ENCODE assay signal across 20 mouse cellular contexts in genomic region chr1:21714816-21715215, GRCm38 (mm10).
DNase-seq lines count a peak whose midpoint lies in the region; ATAC-seq and TF ChIP-seq lines count a peak whose summit lies in the region.
"Had no signal": no experiment of that assay in that cellular context is flagged by ENCODE, and none has a peak within 500 bp of the region (broad histone marks: within the 10 kb centered on the region; RNA-seq: fewer than 3 reads in every experiment).

No protein-coding gene starts in this region.

- no peak overlapping the region for H3K4me3 ChIP-seq in liver, embryonic 14.5 days (ENCODE audit: insufficient read depth in 1 of 2, low read depth in 2 of 2, low read length in 2 of 2)
- no peak overlapping the region for H3K4me3 ChIP-seq in liver, embryonic 11.5 days (ENCODE audit: low read depth, low read length)
- no peak overlapping the region for H3K4me3 ChIP-seq in MEL (ENCODE audit: control insufficient read depth in 1 of 2, insufficient read depth in 1 of 2, low read depth in 2 of 2, low read length in 2 of 2)
- H3K4me3 ChIP-seq: erythroblast, embryonic 14.5 days; forebrain, embryonic 13.5 days; hindbrain, embryonic 12.5 days; left cerebral cortex, adult 2 months; limb, embryonic 10.5 days; liver, embryonic 12.5 days; lung, embryonic 15.5 days; midbrain, embryonic 13.5 days had no signal

- no peaks in the 10 kb centered on the region for H3K36me3 ChIP-seq in liver, embryonic 14.5 days (replicated peaks; ENCODE audit: control insufficient read depth, insufficient read depth, low read depth)
- H3K36me3 ChIP-seq in liver, embryonic 11.5 days (ENCODE audit: control insufficient read depth, insufficient read depth, low read length) = no peaks in the 10 kb centered on the region
- H3K36me3 ChIP-seq in MEL (ENCODE audit: control insufficient read depth in 1 of 2, insufficient read depth in 2 of 2, low read length in 2 of 2) = no peaks in the 10 kb centered on the region
- no peaks in the 10 kb centered on the region for H3K36me3 ChIP-seq in splenic B cell, adult 2 months (ENCODE audit: control insufficient read depth, insufficient read depth, low read length, poor library complexity, severe bottlenecking)
- H3K36me3 ChIP-seq: hindbrain, embryonic 12.5 days; limb, embryonic 10.5 days; liver, embryonic 12.5 days; lung, embryonic 15.5 days; midbrain, embryonic 13.5 days had no signal

- H3K4me1 ChIP-seq in liver, embryonic 14.5 days (replicated peaks; ENCODE audit: control insufficient read depth in 2 of 2, insufficient read depth in 2 of 2, low read length in 1 of 2) = no peaks in the 10 kb centered on the region
- no peaks in the 10 kb centered on the region for H3K4me1 ChIP-seq in liver, embryonic 11.5 days (replicated peaks; ENCODE audit: control insufficient read depth, insufficient read depth, low read length)
- H3K4me1 ChIP-seq in MEL (ENCODE audit: control insufficient read depth in 1 of 2, insufficient read depth in 2 of 2, low read length in 2 of 2) = no peaks in the 10 kb centered on the region
- H3K4me1 ChIP-seq: forebrain, embryonic 13.5 days; hindbrain, embryonic 12.5 days; limb, embryonic 10.5 days; liver, embryonic 12.5 days; lung, embryonic 15.5 days; midbrain, embryonic 13.5 days had no signal

- no peaks in the 10 kb centered on the region for H3K79me2 ChIP-seq in MEL (ENCODE audit: control insufficient read depth, insufficient read depth, low read length, poor library complexity)

- no peak for TF ChIP-seq RAD21 in MEL (IDR thresholded peaks at IDR 0.05; ENCODE audit: low read depth, low read length)

- H3K27me3 ChIP-seq in liver, embryonic 14.5 days (ENCODE audit: control insufficient read depth, insufficient read depth, low read length) = no peaks in the 10 kb centered on the region
- no peaks in the 10 kb centered on the region for H3K27me3 ChIP-seq in liver, embryonic 11.5 days (replicated peaks; ENCODE audit: control insufficient read depth, insufficient read depth, low read length)
- no peaks in the 10 kb centered on the region for H3K27me3 ChIP-seq in MEL (ENCODE audit: control insufficient read depth in 1 of 2, insufficient read depth in 2 of 2, low read length in 2 of 2)
- no peaks in the 10 kb centered on the region for H3K27me3 ChIP-seq in splenic B cell, adult 2 months (ENCODE audit: control insufficient read depth, insufficient read depth, low read length, poor library complexity, severe bottlenecking)
- H3K27me3 ChIP-seq: forebrain, embryonic 13.5 days; hindbrain, embryonic 12.5 days; liver, embryonic 12.5 days; lung, embryonic 15.5 days; midbrain, embryonic 13.5 days had no signal

- H3K27ac ChIP-seq in liver, embryonic 14.5 days = no peak overlapping the region
- no peak overlapping the region for H3K27ac ChIP-seq in liver, embryonic 11.5 days (ENCODE audit: low read depth, low read length)
- no peak overlapping the region for H3K27ac ChIP-seq in MEL (ENCODE audit: control insufficient read depth, low read depth, low read length)
- H3K27ac ChIP-seq: forebrain, embryonic 13.5 days; hindbrain, embryonic 12.5 days; left cerebral cortex, adult 2 months; limb, embryonic 10.5 days; liver, embryonic 12.5 days; lung, embryonic 15.5 days; midbrain, embryonic 13.5 days had no signal

- H3K4me2 ChIP-seq in liver, embryonic 14.5 days (ENCODE audit: low read depth) = no peak overlapping the region
- H3K4me2 ChIP-seq in liver, embryonic 11.5 days = no peak overlapping the region
- H3K4me2 ChIP-seq: forebrain, embryonic 13.5 days; hindbrain, embryonic 12.5 days; liver, embryonic 12.5 days; lung, embryonic 15.5 days; midbrain, embryonic 13.5 days had no signal

- no peaks in the 10 kb centered on the region for H3K9me3 ChIP-seq in liver, embryonic 14.5 days (ENCODE audit: control insufficient read depth, low read length)
- no peaks in the 10 kb centered on the region for H3K9me3 ChIP-seq in liver, embryonic 11.5 days (ENCODE audit: control insufficient read depth, low read length)
- no peaks in the 10 kb centered on the region for H3K9me3 ChIP-seq in MEL (replicated peaks; ENCODE audit: insufficient read depth, low read length)
- H3K9me3 ChIP-seq: forebrain, embryonic 13.5 days; hindbrain, embryonic 12.5 days; limb, embryonic 10.5 days; liver, embryonic 12.5 days; lung, embryonic 15.5 days; midbrain, embryonic 13.5 days had no signal

- no peak for ATAC-seq in liver, embryonic 14.5 days (ENCODE audit: insufficient read depth)
- no peak for ATAC-seq in liver, embryonic 11.5 days (replicated peaks; ENCODE audit: low FRiP score)
- no peak for ATAC-seq in activated CD4-positive, CD25-positive, alpha-beta regulatory T cell, adult 4 months
- ATAC-seq: forebrain, embryonic 13.5 days; liver, embryonic 12.5 days; midbrain, embryonic 13.5 days had no signal

- no peak overlapping the region for H3K9ac ChIP-seq in liver, embryonic 14.5 days (replicated peaks)
- no peak overlapping the region for H3K9ac ChIP-seq in liver, embryonic 11.5 days (ENCODE audit: low read depth, low read length)
- H3K9ac ChIP-seq in MEL (ENCODE audit: control insufficient read depth, low read depth, low read length, poor library complexity, severe bottlenecking) = no peak overlapping the region
- H3K9ac ChIP-seq: forebrain, embryonic 13.5 days; hindbrain, embryonic 12.5 days; liver, embryonic 12.5 days; lung, embryonic 15.5 days; midbrain, embryonic 13.5 days had no signal

- TF ChIP-seq POLR2A in MEL (IDR thresholded peaks at IDR 0.05; ENCODE audit: control insufficient read depth in 1 of 2, insufficient read depth in 1 of 2, low read depth in 1 of 2, low read length in 2 of 2, poor library complexity in 1 of 2) = no peak
- TF ChIP-seq POLR2A in brain, embryonic 14.5 days (IDR thresholded peaks at IDR 0.05; ENCODE audit: borderline replicate concordance, extremely low read depth, insufficient read depth, insufficient read length, poor library complexity, severe bottlenecking) = no peak

- TF ChIP-seq EP300 in liver, embryonic 14.5 days (IDR thresholded peaks at IDR 0.05; ENCODE audit: low read depth) = no peak
- TF ChIP-seq EP300 in MEL (IDR thresholded peaks at IDR 0.05; ENCODE audit: low read depth in 1 of 2, low read length in 2 of 2) = no peak

- peak; percentile 1 to 4 (median 3) for DNase-seq in liver, embryonic 14.5 days (ENCODE audit: low read depth in 3 of 3, low spot score in 3 of 3)
- no peak for DNase-seq in liver, embryonic 11.5 days (ENCODE audit: low spot score)
- peak; percentile 63 for DNase-seq in MEL (ENCODE audit: low read depth, low spot score)
- DNase-seq in brain, embryonic 14.5 days (ENCODE audit: low read depth) = peak; percentile 15
- peak; percentile 27 for DNase-seq in splenic B cell, adult 2 months (ENCODE audit: low read depth, low spot score)
- no peak for DNase-seq in layer of hippocampus, postnatal 10 days (ENCODE audit: low spot score in 2 of 2)
- DNase-seq: adrenal gland, postnatal 36 days; cerebellum, adult 9-11 months; gastrocnemius, postnatal 25 days; kidney, postnatal 36 days; right cerebral cortex, postnatal 25 days had no signal

- TF ChIP-seq CTCF in liver, embryonic 14.5 days (IDR thresholded peaks at IDR 0.05; ENCODE audit: low read depth) = no peak
- no peak for TF ChIP-seq CTCF in MEL (IDR thresholded peaks at IDR 0.05 in 2 of 3, conservative IDR thresholded peaks at IDR 0.05 in 1 of 3; ENCODE audit: control insufficient read depth in 1 of 3, insufficient read depth in 1 of 3, low read depth in 2 of 3, low read length in 3 of 3, poor library complexity in 1 of 3, severe bottlenecking in 1 of 3)
- no peak for TF ChIP-seq CTCF in brain, embryonic 14.5 days (IDR thresholded peaks at IDR 0.05; ENCODE audit: borderline replicate concordance, extremely low read depth, insufficient read depth, insufficient read length)

- WGBS in liver, embryonic 14.5 days (ENCODE audit: insufficient replicate concordance) = 46% methylated on average over 3 of the region's 3 CpGs
- 76% methylated on average over 3 of the region's 3 CpGs for WGBS in liver, embryonic 11.5 days

TF ChIP-seq in MEL, 35 proteins besides CTCF, POLR2A, EP300 and RAD21:
- TF ChIP-seq USF2 (IDR thresholded peaks at IDR 0.05; ENCODE audit: borderline replicate concordance in 1 of 2, insufficient read depth in 1 of 2, low read depth in 1 of 2, low read length in 2 of 2) (no peak), ETS1 (IDR thresholded peaks at IDR 0.05; ENCODE audit: low read depth, low read length) (no peak), RCOR1 (IDR thresholded peaks at IDR 0.05; ENCODE audit: low read depth, low read length) (no peak), TBP (IDR thresholded peaks at IDR 0.05; ENCODE audit: low read depth, low read length) (no peak), MYC (IDR thresholded peaks at IDR 0.05; ENCODE audit: low read depth, low read length) (no peak), TCF12 (IDR thresholded peaks at IDR 0.05; ENCODE audit: low read depth, low read length) (no peak), USF1 (IDR thresholded peaks at IDR 0.05; ENCODE audit: low read depth, low read length) (no peak), NRF1 (IDR thresholded peaks at IDR 0.05; ENCODE audit: insufficient read depth, low read depth, low read length, poor library complexity, severe bottlenecking) (no peak)

Comparison
In these comparisons a context has a peak if more than half of its experiments do, and no peak if none do; other contexts are left out.
1. DNase-seq: peak in liver, embryonic 14.5 days (3 of 3), MEL (single experiment), brain, embryonic 14.5 days (single experiment) and splenic B cell, adult 2 months (single experiment); none in liver, embryonic 11.5 days (single experiment) and layer of hippocampus, postnatal 10 days (0 of 2).